Mouse (Mus musculus): ENCODE data around the gene Agr3. TPM values are rescaled to one million over a fixed set of nuclear protein-coding genes. Genes with fewer than 3 reads are reported as not detected.

Agr3 gene
- polyA plus RNA-seq (2012; rRNA removed): not detected in 2 replicates

- Histone ChIP-seq H3K36me3 (ENCODE audit: control insufficient read depth, insufficient read depth, low read length) (no peaks in the 10 kb centered on the region), H3K27me3 (replicated peaks; ENCODE audit: control insufficient read depth, insufficient read depth, low read length) (no peaks in the 10 kb centered on the region), H3K27ac (ENCODE audit: insufficient read depth, low read depth, low read length) (no peak within 1 kb of the TSS), H3K4me1 (ENCODE audit: control insufficient read depth, insufficient read depth, low read length) (no peaks in the 10 kb centered on the region), H3K4me3 (ENCODE audit: insufficient read depth, low read depth, low read length) (no peak within 1 kb of the TSS)
- DNase-seq: no peak
- 87% methylated on average over 9 of the region's 9 CpGs for WGBS
- TF ChIP-seq POLR2A (IDR thresholded peaks at IDR 0.05; ENCODE audit: low read depth, low read length) (no peak), CTCF (conservative IDR thresholded peaks at IDR 0.05; ENCODE audit: insufficient read depth, insufficient read length, low read depth, low read length) (no peak)
Measured at GRCm38 (mm10) chr12:35925402-35925801, at the start of gene Agr3. Gene Agr3, plus strand, starts transcription at chr12:35925620.

GRCm38 (mm10) chr12:35884892-35885558, 40.4 kb upstream of the Agr3 start:
- H3K4me3 ChIP-seq (ENCODE audit: insufficient read depth, low read depth, low read length): no peak overlapping the region
- no peak overlapping the region for H3K27ac ChIP-seq (ENCODE audit: insufficient read depth, low read depth, low read length)
- DNase-seq: peak; percentile 23
- TF ChIP-seq CTCF (conservative IDR thresholded peaks at IDR 0.05; ENCODE audit: insufficient read depth, insufficient read length, low read depth, low read length) (peak; percentile 45), POLR2A (IDR thresholded peaks at IDR 0.05; ENCODE audit: low read depth, low read length) (no peak)
- H3K36me3 ChIP-seq (ENCODE audit: control insufficient read depth, insufficient read depth, low read length): no peaks in the 10 kb centered on the region
- no peaks in the 10 kb centered on the region for H3K4me1 ChIP-seq (ENCODE audit: control insufficient read depth, insufficient read depth, low read length)
- H3K27me3 ChIP-seq (replicated peaks; ENCODE audit: control insufficient read depth, insufficient read depth, low read length): no peaks in the 10 kb centered on the region
- 56% methylated on average over 9 of the region's 9 CpGs for WGBS

- Histone ChIP-seq H3K27me3 (replicated peaks; ENCODE audit: control insufficient read depth, insufficient read depth, low read length) (no peaks in the 10 kb centered on the region), H3K4me3 (ENCODE audit: insufficient read depth, low read depth, low read length) (no peak overlapping the region), H3K36me3 (ENCODE audit: control insufficient read depth, insufficient read depth, low read length) (no peaks in the 10 kb centered on the region), H3K4me1 (ENCODE audit: control insufficient read depth, insufficient read depth, low read length) (no peaks in the 10 kb centered on the region), H3K27ac (ENCODE audit: insufficient read depth, low read depth, low read length) (no peak overlapping the region)
- no peak for DNase-seq
- WGBS: 68% methylated on average over 2 of the region's 2 CpGs
- TF ChIP-seq CTCF (conservative IDR thresholded peaks at IDR 0.05; ENCODE audit: insufficient read depth, insufficient read length, low read depth, low read length) (no peak), POLR2A (IDR thresholded peaks at IDR 0.05; ENCODE audit: low read depth, low read length) (no peak)
Measured at GRCm38 (mm10) chr12:35889383-35889782, 36.0 kb upstream of the Agr3 start.

GRCm38 (mm10) chr12:35890756-35891155, 34.7 kb upstream of the Agr3 start:
- 88% methylated on average over 2 of the region's 2 CpGs for WGBS
- H3K27ac ChIP-seq (ENCODE audit: insufficient read depth, low read depth, low read length): no peak overlapping the region
- TF ChIP-seq CTCF (conservative IDR thresholded peaks at IDR 0.05; ENCODE audit: insufficient read depth, insufficient read length, low read depth, low read length) (no peak), POLR2A (IDR thresholded peaks at IDR 0.05; ENCODE audit: low read depth, low read length) (no peak)

GRCm38 (mm10) chr12:35894304-35894900, 31.0 kb upstream of the Agr3 start:
- Histone ChIP-seq H3K27me3 (replicated peaks; ENCODE audit: control insufficient read depth, insufficient read depth, low read length) (no peaks in the 10 kb centered on the region), H3K4me1 (ENCODE audit: control insufficient read depth, insufficient read depth, low read length) (no peaks in the 10 kb centered on the region), H3K36me3 (ENCODE audit: control insufficient read depth, insufficient read depth, low read length) (no peaks in the 10 kb centered on the region), H3K4me3 (ENCODE audit: insufficient read depth, low read depth, low read length) (no peak overlapping the region), H3K27ac (ENCODE audit: insufficient read depth, low read depth, low read length) (no peak overlapping the region)
- TF ChIP-seq POLR2A (IDR thresholded peaks at IDR 0.05; ENCODE audit: low read depth, low read length): no peak
- TF ChIP-seq CTCF (conservative IDR thresholded peaks at IDR 0.05; ENCODE audit: insufficient read depth, insufficient read length, low read depth, low read length): no peak
- peak; percentile 17 for DNase-seq
- 48% methylated on average over 6 of the region's 6 CpGs for WGBS

More at GRCm38 (mm10) chr12:35890756-35891155, 34.7 kb upstream of the Agr3 start:
- Histone ChIP-seq H3K27me3 (replicated peaks; ENCODE audit: control insufficient read depth, insufficient read depth, low read length) (no peaks in the 10 kb centered on the region), H3K36me3 (ENCODE audit: control insufficient read depth, insufficient read depth, low read length) (no peaks in the 10 kb centered on the region), H3K4me1 (ENCODE audit: control insufficient read depth, insufficient read depth, low read length) (no peaks in the 10 kb centered on the region), H3K4me3 (ENCODE audit: insufficient read depth, low read depth, low read length) (no peak overlapping the region)
- no peak for DNase-seq

- 27% methylated on average over 20 of the region's 20 CpGs for WGBS
- TF ChIP-seq CTCF (conservative IDR thresholded peaks at IDR 0.05; ENCODE audit: insufficient read depth, insufficient read length, low read depth, low read length) (0 out of 2 replicates have a peak, but pooled peaks have one; percentile 1), POLR2A (IDR thresholded peaks at IDR 0.05; ENCODE audit: low read depth, low read length) (no peak)
- no peak overlapping the region for H3K27ac ChIP-seq (ENCODE audit: insufficient read depth, low read depth, low read length)
- no peaks in the 10 kb centered on the region for H3K27me3 ChIP-seq (replicated peaks; ENCODE audit: control insufficient read depth, insufficient read depth, low read length)
- no peaks in the 10 kb centered on the region for H3K4me1 ChIP-seq (ENCODE audit: control insufficient read depth, insufficient read depth, low read length)
- no peak overlapping the region for H3K4me3 ChIP-seq (ENCODE audit: insufficient read depth, low read depth, low read length)
- peak; percentile 57 for DNase-seq
- no peaks in the 10 kb centered on the region for H3K36me3 ChIP-seq (ENCODE audit: control insufficient read depth, insufficient read depth, low read length)
Measured at GRCm38 (mm10) chr12:35895875-35896763, 29.3 kb upstream of the Agr3 start.
